Mouse (Mus musculus) frontal cortex, postnatal 25 days (tissue): ENCODE results near the gene Pgd.
A peak's percentile ranks its signal among the peaks of the same experiment; 100 is the strongest.
"Not testable (repeated sequence)": the region's sequence is repeated elsewhere in the genome, so short reads cannot be mapped to it uniquely, and the experiment has no call there.

Experiments
- DNase-seq, 2 experiments: peaks; one replicate each; pipeline ENCODE4 v3.0.0; 2022; ENCODE audit warnings: low spot score in 2 of 2

The Pgd gene

GRCm38 (mm10) chr4:149166215-149166946 is at the start of gene Pgd:
Gene Pgd (minus strand): TSS chr4:149166771.
- DNase-seq, result peak; percentile 96 to 97

GRCm38 (mm10) chr4:149215982-149216381 is 49.4 kb upstream of the Pgd start:
- no peak for DNase-seq

- DNase-seq, result no peak
These were observed 48.8 kb upstream of the Pgd start for GRCm38 (mm10) chr4:149215397-149215796.

- not testable (repeated sequence) for DNase-seq
These were observed 47.9 kb upstream of the Pgd start for GRCm38 (mm10) chr4:149214468-149214867.

GRCm38 (mm10) chr4:149213466-149213865 is 46.9 kb upstream of the Pgd start:
- DNase-seq, result no peak

GRCm38 (mm10) chr4:149211441-149211840 is 44.9 kb upstream of the Pgd start:
- DNase-seq, result not testable (repeated sequence)

- no peak for DNase-seq
These were observed 35.9 kb upstream of the Pgd start for GRCm38 (mm10) chr4:149202467-149202866.

GRCm38 (mm10) chr4:149201110-149201509 is 34.5 kb upstream of the Pgd start:
- no peak for DNase-seq

GRCm38 (mm10) chr4:149197180-149197579 is 30.6 kb upstream of the Pgd start:
- DNase-seq, result no peak

- DNase-seq, result no peak
These were observed 24.5 kb upstream of the Pgd start for GRCm38 (mm10) chr4:149191103-149191502.

- DNase-seq, result no peak
These were observed 22.0 kb upstream of the Pgd start for GRCm38 (mm10) chr4:149188563-149188962.

GRCm38 (mm10) chr4:149182755-149183154 is 16.2 kb upstream of the Pgd start:
- DNase-seq, result no peak

GRCm38 (mm10) chr4:149182192-149182591 is 15.6 kb upstream of the Pgd start:
- no peak for DNase-seq

GRCm38 (mm10) chr4:149179573-149179972 is 13.0 kb upstream of the Pgd start:
- no peak for DNase-seq

- no peak for DNase-seq
These were observed 12.6 kb upstream of the Pgd start for GRCm38 (mm10) chr4:149179160-149179559.

GRCm38 (mm10) chr4:149178328-149178727 is 11.8 kb upstream of the Pgd start:
- DNase-seq, result no peak

GRCm38 (mm10) chr4:149177046-149177445 is 10.5 kb upstream of the Pgd start:
- DNase-seq, result no peak

- DNase-seq, result no peak
These were observed 10.1 kb upstream of the Pgd start for GRCm38 (mm10) chr4:149176645-149177044.

GRCm38 (mm10) chr4:149173661-149174060 is 7.1 kb upstream of the Pgd start:
- no peak for DNase-seq

GRCm38 (mm10) chr4:149172666-149173065 is 6.1 kb upstream of the Pgd start:
- DNase-seq, result no peak

- no peak for DNase-seq
These were observed 5.5 kb upstream of the Pgd start for GRCm38 (mm10) chr4:149172083-149172482.

- DNase-seq, result no peak
These were observed 5.0 kb upstream of the Pgd start for GRCm38 (mm10) chr4:149171581-149171981.

- DNase-seq, result no peak
These were observed 3.9 kb upstream of the Pgd start for GRCm38 (mm10) chr4:149170394-149170931.

GRCm38 (mm10) chr4:149169926-149170325 is 3.4 kb upstream of the Pgd start:
- DNase-seq, result not testable (repeated sequence)
